Mouse (Mus musculus): ENCODE measurements around the gene Ramp3. TPM values are rescaled to one million over a fixed set of nuclear protein-coding genes. Genes with fewer than 3 reads are reported as not detected.

The Ramp3 gene
- polyA plus RNA-seq, 2 experiments: 4.5 to 10.3 TPM

DNA sequence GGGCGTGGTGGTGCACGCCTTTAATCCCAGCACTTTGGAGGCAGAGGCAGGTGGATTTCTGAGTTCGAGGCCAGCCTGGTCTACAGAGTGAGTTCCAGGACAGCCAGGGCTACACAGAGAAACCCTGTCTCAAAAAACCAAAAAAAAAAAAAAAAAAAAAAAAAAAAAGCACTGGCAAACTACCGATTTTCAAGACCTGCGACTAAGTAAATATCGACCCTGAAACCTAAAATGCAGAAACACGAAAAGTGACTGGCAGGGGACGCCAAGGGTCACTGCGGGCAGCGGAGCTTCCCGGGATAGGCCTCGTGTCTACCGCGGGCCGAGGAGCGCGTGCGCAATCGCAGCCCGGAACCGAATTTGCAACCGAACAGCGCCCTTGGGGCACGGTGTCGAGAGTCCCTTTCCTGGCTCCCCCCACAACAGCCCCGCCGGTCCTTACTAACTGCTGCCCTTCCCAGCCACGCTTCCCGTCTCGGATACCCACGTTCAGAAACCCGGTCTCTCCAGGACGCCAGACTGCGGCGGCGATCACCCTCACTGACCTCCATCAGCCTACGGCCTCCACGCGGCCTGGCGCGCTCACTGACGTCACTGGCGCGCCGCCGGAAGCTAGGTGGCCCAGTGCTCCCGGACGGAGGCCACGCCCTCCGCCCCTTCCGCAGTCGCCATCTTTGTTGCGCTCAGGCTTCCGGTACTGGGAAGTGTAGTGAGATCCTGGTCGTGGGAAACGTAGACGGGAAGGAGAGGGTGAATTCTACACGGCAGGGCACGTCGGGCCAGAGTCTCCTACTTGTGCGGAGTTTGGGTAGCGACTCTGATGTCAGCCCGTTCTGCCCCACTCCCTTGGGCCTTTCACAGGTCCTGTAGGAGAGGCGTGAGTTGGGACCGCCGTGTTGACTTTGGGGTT lies 32.6 kb upstream of the Ramp3 start, which contains the start of gene Tbrg4:
Tbrg4 (minus strand) TSS at position 590 of the 910 bp plus-strand sequence.
- TF ChIP-seq POLR2A (IDR thresholded peaks at IDR 0.05; ENCODE audit: borderline replicate concordance, extremely low read depth, insufficient read depth, insufficient read length): peak; percentile 89; the same call in 1 of the 2 replicates
- Histone ChIP-seq H3K4me1 (ENCODE audit: control insufficient read depth, insufficient read depth, low read length) (peaks cover 13% of the 10 kb centered on the region), H3K27me3 (ENCODE audit: control insufficient read depth, insufficient read depth, low read length) (no peaks in the 10 kb centered on the region), H3K9ac (ENCODE audit: low read depth, low read length, severe bottlenecking) (peak within 1 kb of the TSS; percentile 70), H3K9me3 (ENCODE audit: control insufficient read depth, low read length) (no peaks in the 10 kb centered on the region), H3K36me3 (ENCODE audit: control insufficient read depth, insufficient read depth, low read length) (peaks cover 39% of the 10 kb centered on the region), H3K27ac (replicated peaks; ENCODE audit: low read depth, low read length) (peak within 1 kb of the TSS; percentile 83), H3K4me2 (replicated peaks; ENCODE audit: low read depth, low read length, severe bottlenecking) (peak within 1 kb of the TSS; percentile 78), H3K4me3 (replicated peaks; ENCODE audit: low read length) (peak within 1 kb of the TSS; percentile 66)
- under 1% methylated on average over 60 of the region's 66 CpGs for WGBS
- ATAC-seq (ENCODE audit: low FRiP score, low read depth): peak; percentile 96
- peak; percentile 95 for DNase-seq (ENCODE audit: low spot score)

DNA sequence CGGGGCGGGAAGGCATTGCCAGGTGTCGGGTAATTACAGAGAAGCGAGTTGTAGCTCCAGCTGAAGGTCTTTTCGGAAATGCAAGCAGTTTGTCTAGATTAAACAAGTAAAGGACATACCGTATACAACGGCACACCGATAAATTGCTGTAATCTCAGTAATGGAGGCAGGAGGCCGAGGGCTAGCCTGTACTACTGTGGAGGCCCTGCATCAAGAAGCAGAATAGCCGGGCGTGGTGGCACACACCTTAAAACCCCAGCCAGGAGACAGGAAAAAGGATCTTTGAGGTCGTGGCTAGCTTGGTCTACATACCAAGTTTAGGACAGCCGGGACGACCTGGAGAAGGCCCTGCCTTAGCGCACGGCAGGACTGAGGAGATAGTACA lies 31.9 kb upstream of the Ramp3 start:
- Histone ChIP-seq H3K4me2 (replicated peaks; ENCODE audit: low read depth, low read length, severe bottlenecking) (peak overlapping the region; percentile 68), H3K27me3 (ENCODE audit: control insufficient read depth, insufficient read depth, low read length) (no peaks in the 10 kb centered on the region), H3K36me3 (ENCODE audit: control insufficient read depth, insufficient read depth, low read length) (peaks cover 33% of the 10 kb centered on the region), H3K4me1 (ENCODE audit: control insufficient read depth, insufficient read depth, low read length) (peaks cover 13% of the 10 kb centered on the region), H3K27ac (replicated peaks; ENCODE audit: low read depth, low read length) (peak overlapping the region; percentile 83), H3K4me3 (replicated peaks; ENCODE audit: low read length) (peak overlapping the region; percentile 66), H3K9ac (ENCODE audit: low read depth, low read length, severe bottlenecking) (peak overlapping the region; percentile 70), H3K9me3 (ENCODE audit: control insufficient read depth, low read length) (no peaks in the 10 kb centered on the region)
- ATAC-seq (ENCODE audit: low FRiP score, low read depth) (peak; percentile 9; the same call in 1 of the 2 replicates), DNase-seq (ENCODE audit: low spot score) (no peak)
- TF ChIP-seq POLR2A (IDR thresholded peaks at IDR 0.05; ENCODE audit: borderline replicate concordance, extremely low read depth, insufficient read depth, insufficient read length): no peak
- 13% methylated on average over 16 of the region's 16 CpGs for WGBS

GRCm38 (mm10) chr11:6627731-6628130 lies 30.6 kb upstream of the Ramp3 start:
- Histone ChIP-seq H3K4me2 (replicated peaks; ENCODE audit: low read depth, low read length, severe bottlenecking) (no peak overlapping the region), H3K27me3 (ENCODE audit: control insufficient read depth, insufficient read depth, low read length) (no peaks in the 10 kb centered on the region), H3K36me3 (ENCODE audit: control insufficient read depth, insufficient read depth, low read length) (peaks cover 20% of the 10 kb centered on the region), H3K4me3 (replicated peaks; ENCODE audit: low read length) (no peak overlapping the region), H3K4me1 (ENCODE audit: control insufficient read depth, insufficient read depth, low read length) (peaks cover 13% of the 10 kb centered on the region), H3K9ac (ENCODE audit: low read depth, low read length, severe bottlenecking) (no peak overlapping the region), H3K27ac (replicated peaks; ENCODE audit: low read depth, low read length) (no peak overlapping the region), H3K9me3 (ENCODE audit: control insufficient read depth, low read length) (peaks cover 4% of the 10 kb centered on the region; the same call in 1 of the 2 replicates)
- TF ChIP-seq POLR2A (IDR thresholded peaks at IDR 0.05; ENCODE audit: borderline replicate concordance, extremely low read depth, insufficient read depth, insufficient read length): no peak
- ATAC-seq (ENCODE audit: low FRiP score, low read depth): no peak
- WGBS: 94% methylated on average over 4 of the region's 4 CpGs
- DNase-seq (ENCODE audit: low spot score): no peak

DNA sequence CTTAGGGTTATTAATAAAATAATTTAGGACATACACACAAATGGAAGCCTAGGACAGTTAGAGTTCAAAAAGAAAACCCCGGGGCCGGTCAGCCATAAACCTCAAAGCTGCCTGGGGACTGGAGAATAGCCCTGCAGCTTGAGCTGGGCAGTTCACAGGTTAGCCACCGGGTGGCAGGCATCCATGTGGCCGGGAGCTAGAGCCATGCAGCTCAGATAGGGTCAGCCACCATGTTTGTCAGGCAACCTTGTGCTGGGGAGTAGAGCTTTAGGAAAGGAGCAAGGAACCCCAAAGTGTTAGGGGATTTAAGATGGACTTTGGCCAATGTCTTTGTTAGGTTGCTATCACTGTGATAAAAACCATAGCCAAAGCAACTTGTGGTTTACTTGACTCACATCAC lies 29.8 kb upstream of the Ramp3 start:
- H3K9ac ChIP-seq (ENCODE audit: low read depth, low read length, severe bottlenecking): no peak overlapping the region
- H3K27ac ChIP-seq (replicated peaks; ENCODE audit: low read depth, low read length): no peak overlapping the region
- no peak for TF ChIP-seq POLR2A (IDR thresholded peaks at IDR 0.05; ENCODE audit: borderline replicate concordance, extremely low read depth, insufficient read depth, insufficient read length)
- no peaks in the 10 kb centered on the region for H3K27me3 ChIP-seq (ENCODE audit: control insufficient read depth, insufficient read depth, low read length)
- no peak overlapping the region for H3K4me2 ChIP-seq (replicated peaks; ENCODE audit: low read depth, low read length, severe bottlenecking)
- DNase-seq (ENCODE audit: low spot score) (no peak), ATAC-seq (ENCODE audit: low FRiP score, low read depth) (no peak)
- H3K9me3 ChIP-seq (ENCODE audit: control insufficient read depth, low read length): peaks cover 4% of the 10 kb centered on the region; the same call in 1 of the 2 replicates
- H3K4me1 ChIP-seq (ENCODE audit: control insufficient read depth, insufficient read depth, low read length): peaks cover 13% of the 10 kb centered on the region
- no peak overlapping the region for H3K4me3 ChIP-seq (replicated peaks; ENCODE audit: low read length)
- H3K36me3 ChIP-seq (ENCODE audit: control insufficient read depth, insufficient read depth, low read length): peaks cover 12% of the 10 kb centered on the region
- 36% methylated on average over 4 of the region's 4 CpGs for WGBS

DNA sequence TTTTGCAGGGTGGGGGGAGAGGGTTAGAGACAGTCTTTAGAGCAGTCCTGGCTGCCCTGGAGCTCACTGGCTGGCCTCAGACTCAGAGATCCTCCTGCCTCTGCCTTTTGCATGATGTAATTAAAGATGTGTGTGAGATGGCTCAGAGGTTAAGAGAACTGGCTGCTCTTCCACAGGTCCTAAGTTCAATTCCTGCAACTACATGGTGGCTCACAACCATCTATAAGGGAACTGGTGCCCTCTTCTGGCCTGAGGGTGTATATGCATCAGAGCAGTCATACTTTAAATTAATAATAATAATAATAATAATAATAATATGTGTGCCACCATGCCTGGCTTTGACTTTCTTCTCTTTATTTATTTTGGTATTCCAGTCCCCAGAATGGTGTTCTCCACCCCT lies 28.7 kb upstream of the Ramp3 start:
- H3K36me3 ChIP-seq (ENCODE audit: control insufficient read depth, insufficient read depth, low read length): peaks cover 1% of the 10 kb centered on the region; the same call in 1 of the 2 replicates
- no peak overlapping the region for H3K9ac ChIP-seq (ENCODE audit: low read depth, low read length, severe bottlenecking)
- H3K4me2 ChIP-seq (replicated peaks; ENCODE audit: low read depth, low read length, severe bottlenecking): no peak overlapping the region
- no peak for ATAC-seq (ENCODE audit: low FRiP score, low read depth)
- DNase-seq (ENCODE audit: low spot score): no peak
- H3K4me1 ChIP-seq (ENCODE audit: control insufficient read depth, insufficient read depth, low read length): peaks cover 10% of the 10 kb centered on the region
- no peak overlapping the region for H3K27ac ChIP-seq (replicated peaks; ENCODE audit: low read depth, low read length)
- no peak overlapping the region for H3K4me3 ChIP-seq (replicated peaks; ENCODE audit: low read length)
- no peaks in the 10 kb centered on the region for H3K27me3 ChIP-seq (ENCODE audit: control insufficient read depth, insufficient read depth, low read length)
- no peak for TF ChIP-seq POLR2A (IDR thresholded peaks at IDR 0.05; ENCODE audit: borderline replicate concordance, extremely low read depth, insufficient read depth, insufficient read length)
- peaks cover 4% of the 10 kb centered on the region; the same call in 1 of the 2 replicates for H3K9me3 ChIP-seq (ENCODE audit: control insufficient read depth, low read length)
